Mouse (Mus musculus) cerebral cortex, adult 2 months (tissue): ENCODE results near the gene Bcr.

ENCODE experiments used
- WGBS: fragments of 180-500 bp; shearing (Covaris S2); methylation state at CpG from one replicate; pipeline ENCODE4 v1.1.7; 2018; 5-methylcytosine and 5-hydroxymethylcytosine counted together

The Bcr gene

DNA sequence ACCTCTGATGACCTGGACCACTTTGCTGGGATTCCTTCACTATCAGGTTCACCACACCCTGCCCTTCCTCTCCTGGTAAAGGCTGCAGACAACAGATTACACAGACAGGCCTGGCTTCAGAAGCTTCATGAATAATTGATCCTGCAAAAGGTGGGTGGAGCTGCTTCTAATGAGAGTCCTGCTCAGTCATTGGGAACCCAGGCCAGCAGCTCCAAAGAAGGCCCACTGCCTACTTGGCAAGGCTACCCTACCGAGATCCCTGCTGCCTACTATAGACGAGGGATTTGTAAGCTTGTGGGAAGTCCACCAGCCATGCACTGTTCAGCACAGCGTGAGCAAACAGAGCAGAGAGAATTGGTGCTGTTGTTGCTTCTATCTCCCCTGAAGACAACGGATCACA, 4.1 kb upstream of the Bcr start:
- 24% methylated on average over 4 of the region's 4 CpGs for WGBS

DNA sequence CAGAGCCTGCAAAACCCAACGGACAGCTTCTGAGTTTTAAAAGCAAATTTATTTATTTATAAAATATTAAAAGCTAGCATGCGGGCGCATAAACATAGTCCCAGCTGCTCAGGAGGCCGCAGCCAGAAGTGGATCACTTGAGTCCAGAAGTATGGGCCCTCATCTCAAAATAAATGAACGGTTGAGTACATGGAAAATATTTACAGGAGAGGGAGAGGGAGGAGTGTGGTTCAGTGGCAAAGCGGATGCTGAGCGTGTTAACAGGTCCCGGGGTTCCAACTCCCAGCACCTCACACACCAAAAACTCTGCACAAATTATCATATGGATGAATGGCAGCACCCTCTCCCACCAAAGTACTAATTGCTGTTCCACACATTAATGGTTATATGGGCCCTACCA, 2.1 kb upstream of the Bcr start:
- 87% methylated on average over 8 of the region's 8 CpGs for WGBS

DNA sequence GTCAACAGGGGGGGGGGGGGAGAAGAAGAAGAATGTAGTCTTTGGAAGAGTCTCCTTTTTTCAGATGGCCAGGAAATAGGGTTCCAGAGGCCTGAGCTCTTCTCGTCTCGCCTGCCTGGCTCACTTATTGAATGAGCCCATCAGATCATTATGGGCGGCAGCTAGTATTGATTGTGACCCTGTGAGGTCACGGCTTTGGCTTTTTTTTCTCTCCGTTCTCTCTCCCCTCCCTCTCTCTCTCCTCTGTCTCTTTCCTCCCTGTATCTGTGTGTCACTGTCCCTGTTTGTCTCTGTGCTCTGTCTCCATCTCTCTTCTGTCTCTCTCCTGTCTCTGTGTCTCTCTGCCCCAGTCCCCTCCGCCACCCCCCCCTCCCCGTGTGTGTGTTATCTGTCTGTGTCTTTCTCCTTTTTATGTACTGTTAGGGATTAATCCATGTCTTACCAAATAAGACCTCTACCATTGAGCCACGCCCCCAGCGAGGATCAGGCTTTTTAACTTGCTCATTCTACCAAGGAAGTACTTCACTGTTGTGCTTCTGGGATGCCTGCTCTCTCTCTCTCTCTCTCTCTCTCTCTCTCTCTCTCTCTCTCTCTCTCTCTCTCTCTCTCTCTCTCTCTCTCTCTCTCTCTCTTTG, 1.5 kb upstream of the Bcr start:
- WGBS = 44% methylated on average over 9 of the region's 9 CpGs

DNA sequence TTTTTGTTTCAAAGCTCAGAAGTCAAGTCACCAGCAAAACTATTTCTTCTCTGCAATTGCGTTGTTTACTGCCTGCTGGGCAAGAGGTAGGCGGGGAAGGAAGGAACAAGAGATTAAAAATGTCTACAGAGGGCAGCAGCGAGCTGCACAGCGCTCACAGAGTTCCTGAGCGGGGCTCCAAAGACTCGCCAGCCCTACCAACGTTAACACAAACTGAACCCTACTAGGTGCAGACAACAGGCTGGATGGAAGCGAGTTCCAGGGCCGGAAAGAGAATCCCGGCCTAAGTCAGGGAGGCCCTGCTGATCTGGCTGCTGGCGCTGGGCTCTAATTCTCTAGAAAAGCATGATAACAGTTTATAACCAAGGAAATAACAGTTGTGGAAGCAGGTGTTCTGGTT, 996 bp upstream of the Bcr start:
- 1% methylated on average over 11 of the region's 11 CpGs for WGBS

DNA sequence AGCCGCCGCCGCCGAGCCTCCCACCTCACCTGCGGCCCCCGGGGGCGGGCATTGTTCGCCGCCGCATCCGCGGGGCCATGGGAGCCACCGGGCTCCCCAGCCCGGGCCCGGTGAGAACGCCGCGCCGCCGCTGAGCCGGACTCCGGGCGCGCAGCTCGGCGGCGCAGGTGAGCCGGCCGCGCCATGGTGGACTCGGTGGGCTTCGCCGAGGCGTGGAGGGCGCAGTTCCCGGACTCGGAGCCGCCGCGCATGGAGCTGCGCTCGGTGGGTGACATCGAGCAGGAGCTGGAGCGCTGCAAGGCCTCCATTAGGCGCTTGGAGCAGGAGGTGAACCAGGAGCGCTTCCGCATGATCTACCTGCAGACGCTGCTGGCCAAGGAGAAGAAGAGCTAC, 447 bp downstream of the Bcr start:
- under 1% methylated on average over 43 of the region's 48 CpGs for WGBS

DNA sequence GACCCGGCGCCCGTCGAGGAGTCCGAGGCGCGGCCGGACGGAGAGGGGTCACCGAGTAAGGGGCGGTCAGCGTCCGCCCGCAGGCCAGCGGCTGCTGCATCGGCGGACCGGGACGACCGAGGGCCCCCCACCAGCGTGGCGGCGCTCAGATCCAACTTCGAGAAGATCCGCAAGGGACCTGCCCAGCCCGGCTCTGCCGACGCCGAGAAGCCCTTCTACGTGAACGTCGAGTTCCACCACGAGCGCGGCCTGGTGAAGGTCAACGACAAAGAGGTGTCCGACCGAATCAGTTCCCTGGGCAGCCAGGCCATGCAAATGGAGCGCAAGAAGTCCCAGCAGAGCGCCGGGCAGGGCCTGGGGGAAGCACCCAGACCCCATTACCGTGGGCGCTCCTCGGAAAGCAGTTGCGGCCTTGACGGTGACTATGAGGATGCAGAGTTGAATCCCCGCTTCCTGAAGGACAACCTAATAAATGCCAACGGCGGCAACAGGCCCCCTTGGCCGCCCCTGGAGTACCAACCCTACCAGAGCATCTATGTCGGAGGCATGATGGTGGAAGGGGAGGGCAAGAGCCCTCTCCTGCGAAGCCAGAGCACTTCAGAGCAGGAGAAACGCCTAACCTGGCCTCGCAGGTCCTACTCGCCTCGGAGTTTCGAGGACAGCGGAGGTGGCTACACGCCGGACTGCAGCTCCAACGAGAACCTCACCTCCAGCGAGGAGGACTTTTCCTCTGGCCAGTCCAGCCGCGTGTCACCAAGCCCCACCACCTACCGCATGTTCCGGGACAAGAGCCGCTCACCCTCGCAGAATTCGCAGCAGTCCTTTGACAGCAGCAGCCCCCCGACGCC, 1.2 kb downstream of the Bcr start:
- 7% methylated on average over 71 of the region's 71 CpGs for WGBS

DNA sequence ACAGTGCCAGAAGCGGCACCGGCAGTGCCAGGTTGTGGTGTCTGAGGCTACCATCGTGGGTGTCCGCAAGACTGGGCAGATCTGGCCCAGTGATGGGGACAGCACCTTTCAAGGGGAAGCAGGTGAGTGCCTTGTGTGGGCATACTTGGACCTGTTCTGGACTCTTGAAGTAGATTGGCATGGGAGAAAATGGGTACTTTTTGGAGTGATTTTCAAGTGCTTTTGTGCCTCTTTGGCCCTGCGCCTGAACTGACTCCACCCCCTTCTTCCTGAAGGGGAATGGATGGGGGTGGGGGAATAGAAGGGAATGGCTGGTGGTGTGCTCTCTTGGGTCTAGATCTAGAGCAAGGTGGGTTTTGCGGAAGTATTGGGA, 1.8 kb downstream of the Bcr start:
- WGBS = 19% methylated on average over 6 of the region's 6 CpGs

DNA sequence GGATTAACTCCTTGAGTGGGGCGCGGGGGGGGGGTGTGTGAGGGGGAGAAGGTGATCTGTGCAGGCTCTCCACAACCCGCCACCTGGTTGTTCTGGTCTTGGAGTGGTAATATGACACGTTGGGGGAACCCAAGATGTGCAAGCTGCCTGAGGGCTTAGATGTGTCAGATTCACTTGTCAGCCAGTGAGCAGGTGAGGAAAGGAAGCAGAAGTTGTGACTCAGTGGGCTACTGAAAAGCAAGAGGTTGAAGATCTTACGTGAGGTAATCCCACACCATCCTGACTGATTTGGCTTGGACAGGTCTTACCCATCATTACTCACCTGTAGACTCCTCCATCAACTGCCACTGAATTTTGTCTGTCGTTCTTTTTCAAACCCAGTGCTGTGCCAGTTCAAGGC, 2.2 kb downstream of the Bcr start:
- WGBS = 36% methylated on average over 6 of the region's 6 CpGs

DNA sequence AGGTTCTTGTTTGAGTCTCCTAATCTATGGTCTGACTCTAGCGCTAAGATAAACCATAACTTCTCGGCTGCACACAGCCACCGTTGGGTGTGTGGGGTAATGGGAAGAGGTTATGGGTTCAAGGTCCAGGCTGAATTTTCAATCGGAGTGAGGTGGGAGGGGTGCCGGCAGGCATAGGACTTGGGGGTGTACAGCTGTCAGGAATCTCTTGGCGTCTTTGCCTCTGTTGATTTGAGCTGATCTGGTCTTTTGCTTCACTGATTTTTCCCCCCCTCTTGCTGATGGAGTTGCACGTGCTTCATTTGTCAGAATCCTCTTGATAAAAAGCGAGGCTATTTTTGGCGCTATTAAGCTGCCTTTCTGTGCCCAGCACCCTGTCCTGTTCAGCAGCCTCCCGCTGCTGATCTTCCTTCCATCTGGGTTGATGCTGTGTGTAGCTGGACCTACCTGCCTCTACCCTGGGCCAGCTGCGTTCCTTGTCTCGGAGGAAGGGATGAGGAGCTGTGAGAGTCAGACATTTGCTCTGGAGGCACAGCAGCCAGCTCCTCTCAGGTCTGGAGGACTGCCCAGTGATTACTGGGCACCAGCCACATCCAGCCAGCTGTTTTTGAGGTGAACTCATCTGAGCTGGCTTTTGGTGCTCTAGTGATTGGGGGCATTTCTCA, 3.0 kb downstream of the Bcr start:
- WGBS = 29% methylated on average over 12 of the region's 12 CpGs

DNA sequence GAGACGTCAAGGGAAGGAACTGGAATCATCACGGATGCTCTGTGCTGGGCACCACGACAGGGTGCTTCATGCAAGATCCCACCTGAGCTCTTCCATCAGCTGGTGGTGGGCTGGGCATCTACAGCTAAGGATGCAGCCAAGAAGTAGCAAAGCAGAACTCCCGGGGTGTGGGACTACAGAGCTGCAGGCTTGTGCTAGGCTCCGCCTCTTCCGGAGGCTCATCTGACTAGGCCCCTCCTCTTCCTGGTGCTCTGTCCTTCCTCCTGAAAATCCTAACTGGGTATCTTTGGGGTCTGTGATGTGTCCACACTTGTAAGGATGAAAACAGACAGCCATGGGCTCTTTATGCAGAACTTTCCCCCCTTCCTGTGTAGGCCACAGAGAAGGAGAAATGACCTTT, 5.3 kb downstream of the Bcr start:
- 74% methylated on average over 6 of the region's 6 CpGs for WGBS

DNA sequence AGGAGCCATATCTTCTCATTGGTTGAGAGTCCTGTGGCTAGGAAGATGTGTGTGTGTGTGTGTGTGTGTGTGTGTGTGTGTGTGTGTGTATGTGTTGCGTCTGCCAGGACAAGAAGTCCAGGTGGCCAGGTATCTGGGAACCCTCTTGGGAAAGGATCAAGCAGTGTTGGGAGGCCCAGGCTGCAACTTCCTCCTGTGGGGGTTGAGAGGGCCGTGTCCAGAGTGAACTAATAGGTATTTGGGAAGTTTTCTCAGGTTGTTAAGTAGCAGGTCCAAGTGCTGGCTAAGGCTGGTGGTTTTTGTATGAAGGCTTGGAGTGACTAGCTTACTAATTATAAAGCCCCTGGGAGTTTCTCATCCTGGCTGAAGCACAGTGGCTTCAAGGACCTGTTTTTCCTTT, 7.7 kb downstream of the Bcr start:
- WGBS = 54% methylated on average over 2 of the region's 2 CpGs

DNA sequence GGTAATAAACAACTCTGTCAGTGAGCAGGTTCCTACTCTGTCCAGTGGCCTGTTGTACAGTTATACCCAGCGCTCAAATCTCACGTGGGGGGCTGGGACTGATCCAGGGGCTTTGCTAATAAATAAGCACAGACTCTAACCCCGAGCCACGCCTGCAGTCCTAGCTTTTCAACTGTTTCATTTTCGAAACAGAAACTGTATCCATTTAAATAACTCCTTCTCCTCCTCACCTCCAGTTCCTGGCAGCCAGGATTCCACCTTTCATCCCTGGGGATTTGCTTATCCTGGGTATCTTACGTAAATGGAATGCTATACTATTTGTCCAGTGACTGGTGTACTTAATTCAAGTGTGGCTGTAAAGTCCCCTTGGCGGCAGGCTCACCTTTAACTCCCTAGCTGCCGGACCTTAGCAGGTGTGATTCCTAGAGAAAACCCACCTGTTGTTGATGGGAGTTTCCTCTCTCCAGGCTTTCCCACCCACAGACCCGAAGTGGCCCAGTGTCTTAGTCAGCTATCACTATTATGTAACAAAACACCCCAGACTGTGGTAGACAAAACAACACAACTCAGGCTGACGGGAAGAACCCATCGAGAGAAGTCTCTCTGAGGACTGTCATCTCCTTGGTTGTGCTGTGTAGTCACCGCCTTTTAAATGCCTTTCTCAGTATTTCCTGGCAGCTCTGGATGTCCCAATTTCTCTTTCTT, 8.4 kb downstream of the Bcr start:
- 44% methylated on average over 12 of the region's 12 CpGs for WGBS

DNA sequence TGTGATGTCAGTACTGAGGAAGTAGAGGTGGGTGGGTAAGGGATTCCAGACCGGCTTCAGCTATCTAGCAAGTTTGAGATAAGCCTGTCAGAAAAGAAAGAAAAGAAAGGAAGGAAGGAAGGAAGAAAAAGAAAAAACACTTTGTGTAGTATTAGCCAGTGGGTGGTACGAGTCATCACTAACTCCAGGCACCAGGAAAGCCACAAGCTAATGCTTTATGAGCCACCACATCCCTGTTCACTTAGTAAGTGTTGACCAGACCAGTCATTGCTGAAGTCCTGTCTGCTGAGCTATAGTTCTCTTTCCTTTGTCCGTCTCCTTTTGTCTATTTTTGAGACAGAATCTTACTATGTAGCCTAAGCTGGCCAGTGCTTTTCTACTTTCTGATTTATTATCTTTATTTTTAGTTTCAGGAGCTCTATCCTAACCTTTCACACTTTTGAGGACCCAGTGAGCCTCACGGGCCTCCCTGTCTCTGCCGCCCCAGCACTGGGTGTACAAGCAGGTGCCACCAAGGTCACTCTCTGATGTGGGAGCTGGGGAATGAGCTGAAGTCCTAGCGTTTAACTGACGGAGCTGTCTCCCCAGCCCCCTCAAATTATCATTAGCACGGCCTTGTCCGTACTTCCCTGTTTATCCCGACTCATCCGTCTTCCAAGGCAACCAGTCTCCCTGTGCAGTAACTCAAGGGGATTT, 10.0 kb downstream of the Bcr start:
- 64% methylated on average over 11 of the region's 11 CpGs for WGBS

DNA sequence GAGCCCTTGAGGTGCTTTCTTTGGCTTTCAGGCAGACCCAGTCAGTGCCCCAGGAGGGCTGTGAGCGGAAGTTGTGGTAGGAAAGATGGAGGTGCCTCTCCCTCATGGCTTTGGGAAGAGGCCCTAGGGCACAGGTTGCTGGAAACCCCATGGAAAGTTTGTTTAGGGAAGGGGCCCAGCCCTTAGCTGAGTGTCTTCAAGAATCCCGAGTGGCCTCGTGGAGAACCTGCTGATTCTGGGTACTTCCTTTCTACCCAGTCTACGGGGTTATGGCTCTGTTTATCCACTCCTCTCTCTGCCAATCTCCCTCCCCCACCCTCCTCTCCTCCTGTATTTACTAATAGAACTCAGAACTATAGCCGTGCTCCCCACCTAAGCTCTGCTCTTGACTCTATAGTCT, 15.3 kb downstream of the Bcr start:
- 71% methylated on average over 5 of the region's 5 CpGs for WGBS

DNA sequence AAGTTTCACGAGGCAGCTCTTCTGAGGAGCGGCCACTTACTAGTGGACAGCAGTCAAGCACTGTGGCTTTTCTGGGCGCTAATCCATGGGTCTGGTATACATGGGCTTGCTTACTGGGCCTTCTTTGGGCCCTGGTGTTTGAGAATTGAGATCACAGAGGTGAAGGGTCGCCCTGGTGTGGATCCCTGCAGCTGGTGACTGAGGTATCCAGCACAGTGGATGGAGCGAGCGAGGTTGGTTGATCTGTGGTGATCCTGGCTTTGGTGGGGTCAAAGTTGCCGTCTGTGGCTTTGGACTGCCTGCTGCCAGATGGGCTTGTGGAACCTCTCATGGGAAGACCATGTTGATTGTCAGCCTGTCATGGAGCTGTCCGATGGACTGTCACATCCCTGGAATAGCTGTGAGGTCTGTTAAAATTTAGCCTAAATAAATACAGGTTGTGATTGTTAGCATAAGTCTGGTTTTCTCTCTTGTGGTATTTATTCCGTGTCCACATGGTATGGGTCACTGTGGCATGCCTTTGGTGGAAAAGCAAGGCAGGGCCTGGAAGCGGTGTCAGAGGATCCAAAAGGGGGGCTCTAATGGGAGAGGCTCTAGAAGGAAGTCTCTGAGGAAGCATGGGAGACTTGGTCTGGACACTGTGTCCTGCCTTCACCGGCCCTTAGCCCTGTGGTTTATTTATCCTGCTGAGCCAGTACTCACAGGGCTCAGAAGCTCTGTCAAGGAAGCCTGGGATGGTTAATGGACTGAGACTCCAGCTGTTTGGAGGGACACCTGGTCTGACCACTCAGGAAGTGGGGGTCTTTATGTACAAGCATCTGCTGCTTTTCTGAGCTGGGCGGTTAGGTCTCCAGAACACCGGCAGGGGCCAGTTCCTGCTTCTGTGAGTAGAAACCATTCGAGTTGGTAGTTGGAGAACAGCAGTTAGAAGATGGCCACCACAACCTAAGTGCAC, 18.1 kb downstream of the Bcr start:
- WGBS = 84% methylated on average over 14 of the region's 14 CpGs

DNA sequence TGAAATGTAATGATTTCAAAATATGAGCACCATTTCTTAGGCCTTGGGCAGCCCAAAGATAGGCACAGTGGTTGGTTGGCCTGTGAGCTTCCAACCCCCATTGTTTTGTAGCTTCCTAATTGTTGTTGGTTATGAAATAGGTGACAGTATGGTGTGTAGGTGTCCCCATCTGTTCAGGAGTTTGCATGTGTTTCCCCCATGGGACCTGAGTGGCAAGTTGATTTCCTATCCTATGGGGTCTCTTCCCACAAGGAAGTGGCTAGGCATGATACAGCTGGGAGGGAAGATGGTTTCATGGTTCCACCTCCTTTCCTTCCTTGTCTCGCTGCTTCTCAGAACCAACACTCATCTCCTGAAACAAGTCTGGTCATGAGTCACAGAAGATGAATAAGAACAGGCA, 24.9 kb downstream of the Bcr start:
- WGBS = 24% methylated on average over 1 of the region's 1 CpGs

DNA sequence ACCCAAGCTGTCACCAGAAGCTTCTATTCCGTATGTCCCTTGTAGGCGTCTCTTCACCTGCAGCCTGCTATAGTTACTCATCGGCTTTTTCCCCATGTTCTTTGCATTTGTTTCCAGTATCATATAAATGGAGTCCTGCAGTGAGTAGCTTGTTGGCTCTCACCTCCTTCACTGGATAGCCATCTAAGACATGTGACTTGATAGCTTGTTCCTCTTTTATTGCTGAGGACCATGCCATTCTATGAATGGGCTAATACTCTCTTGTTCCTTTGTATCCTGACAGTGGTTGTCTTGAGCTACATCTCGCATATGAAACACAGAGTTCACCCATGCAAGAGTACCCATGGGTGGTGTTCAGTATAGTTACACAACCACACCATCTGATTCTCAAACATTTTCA, 28.1 kb downstream of the Bcr start:
- 75% methylated on average over 4 of the region's 4 CpGs for WGBS

DNA sequence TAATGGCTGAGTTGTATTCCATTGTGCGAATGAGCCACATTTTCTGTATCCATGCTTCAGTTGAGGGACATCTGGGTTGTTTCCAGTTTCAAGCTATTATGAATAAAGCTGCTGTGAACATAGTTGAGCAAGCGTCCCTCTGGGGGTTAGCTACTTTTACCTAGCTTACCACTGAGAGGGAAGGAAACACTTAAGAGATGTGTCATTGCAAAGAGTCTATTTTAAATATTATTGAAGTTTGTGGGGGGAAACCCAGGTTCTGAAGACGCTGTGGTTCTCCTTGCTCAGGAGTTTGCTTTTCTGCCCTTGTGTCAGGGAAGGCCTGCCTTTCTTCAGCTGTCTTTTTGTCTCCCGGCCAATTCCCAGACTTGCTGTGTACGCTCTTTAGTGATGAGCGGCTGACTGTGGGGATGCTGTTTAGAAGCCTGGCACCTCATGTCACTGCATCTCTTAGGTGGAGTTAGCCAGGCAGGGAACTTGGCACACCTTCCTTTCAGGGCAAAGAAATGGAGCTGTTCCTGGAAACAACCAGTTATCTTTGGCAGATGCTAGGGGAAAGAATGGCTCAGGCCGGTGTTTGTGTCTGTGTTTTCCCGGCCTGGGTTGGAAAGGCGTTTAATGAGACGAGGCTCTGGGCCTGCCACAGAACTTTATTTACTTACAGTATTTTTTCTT, 31.2 kb downstream of the Bcr start:
- 33% methylated on average over 10 of the region's 10 CpGs for WGBS

DNA sequence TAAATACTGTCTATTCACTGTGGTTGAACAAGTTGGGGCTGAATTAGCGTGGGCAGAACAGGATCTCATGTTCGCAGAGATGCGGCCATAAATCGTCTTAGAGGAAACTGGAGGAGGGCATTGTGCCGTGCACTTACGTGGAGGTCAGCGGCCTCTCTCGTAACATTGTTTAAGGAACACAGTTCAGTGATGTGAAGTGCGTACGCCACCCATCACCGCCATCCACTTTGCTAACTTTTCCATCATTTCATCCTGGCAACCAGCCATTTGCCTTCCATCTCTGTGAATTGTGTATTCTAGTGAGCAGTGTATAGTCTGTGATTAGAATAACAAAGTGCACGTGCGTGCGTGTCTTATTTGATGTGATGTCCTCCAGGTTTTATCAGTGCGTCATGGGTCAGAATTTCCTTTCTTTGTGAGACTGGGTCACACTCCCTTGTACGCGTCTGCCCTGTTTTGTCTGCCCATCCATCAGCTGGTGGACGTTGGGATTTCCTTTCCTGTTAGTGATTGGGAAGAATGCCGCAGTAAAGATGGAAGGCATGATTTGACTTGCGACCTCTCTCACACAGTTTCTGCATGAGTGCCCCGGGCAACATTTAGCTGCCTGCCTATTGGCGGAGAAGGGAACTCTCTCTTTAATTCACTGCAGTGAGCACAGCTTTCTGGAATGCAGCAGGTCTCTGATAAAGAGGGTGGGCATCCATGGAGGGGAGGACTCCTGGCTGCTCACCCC, 33.0 kb downstream of the Bcr start:
- WGBS = 84% methylated on average over 22 of the region's 22 CpGs
